Mouse (Mus musculus) embryonic facial prominence, embryonic 15.5 days (tissue): ENCODE data around the gene Morc1. TPM values are rescaled to one million over a fixed set of nuclear protein-coding genes. Genes with fewer than 3 reads are reported as not detected.

ENCODE experiments used
- ATAC-seq: fragments of 200-750 bp; cut with Nextera tagmentation; 2 replicates; pipeline ENCODE4 v1.8.0; 2017; ENCODE audit warnings: low read depth, moderate TSS enrichment; ENCODE audit not compliant: insufficient number of reproducible peaks, low FRiP score, low TSS enrichment
- H3K27ac ChIP-seq: fragments of 300-500 bp; sonication (generic); replicated peaks from 2 replicates; pipeline ENCODE4 v1.5.1; 2015; ENCODE audit warnings: mild to moderate bottlenecking, inconsistent platforms
- H3K27me3 ChIP-seq: fragments of 300-500 bp; sonication (generic); 2 replicates; pipeline ENCODE4 v1.6.1; 2015; ENCODE audit warnings: inconsistent platforms
- H3K36me3 ChIP-seq: fragments of 300-500 bp; sonication (generic); 2 replicates; pipeline ENCODE4 v1.6.1; 2015; ENCODE audit warnings: mild to moderate bottlenecking, inconsistent platforms
- H3K4me1 ChIP-seq: fragments of 300-500 bp; sonication (generic); 2 replicates; pipeline ENCODE4 v1.6.1; 2015; ENCODE audit warnings: inconsistent platforms
- H3K4me2 ChIP-seq: fragments of 300-500 bp; sonication (generic); replicated peaks from 2 replicates; pipeline ENCODE4 v1.6.1; 2015; ENCODE audit warnings: mild to moderate bottlenecking, inconsistent platforms
- H3K4me3 ChIP-seq: fragments of 300-500 bp; sonication (generic); replicated peaks from 2 replicates; pipeline ENCODE4 v1.5.1; 2015; ENCODE audit warnings: mild to moderate bottlenecking, inconsistent platforms
- H3K9ac ChIP-seq: fragments of 300-500 bp; sonication (generic); 2 replicates; pipeline ENCODE4 v1.6.1; 2015; ENCODE audit warnings: inconsistent platforms
- H3K9me3 ChIP-seq: fragments of 300-500 bp; sonication (generic); replicated peaks from 2 replicates; pipeline ENCODE4 v1.6.1; 2016; ENCODE audit warnings: inconsistent platforms
- WGBS: fragments of 180-500 bp; shearing (Covaris S2); methylation state at CpG from one replicate; pipeline ENCODE4 v1.1.7; 2015; 5-methylcytosine and 5-hydroxymethylcytosine counted together
- polyA plus RNA-seq: library from polyadenylated mRNA; unstranded; fragments of >200 nt; fragmentation: Nextera tagmentation; extraction: Ambion mirVana; gene quantifications from 2 replicates; pipeline ENCODE4 v1.2.1, GENCODE M21; 2015

The Morc1 gene
- polyA plus RNA-seq, 1 experiment from 2014 or later, result 0.33 TPM

DNA sequence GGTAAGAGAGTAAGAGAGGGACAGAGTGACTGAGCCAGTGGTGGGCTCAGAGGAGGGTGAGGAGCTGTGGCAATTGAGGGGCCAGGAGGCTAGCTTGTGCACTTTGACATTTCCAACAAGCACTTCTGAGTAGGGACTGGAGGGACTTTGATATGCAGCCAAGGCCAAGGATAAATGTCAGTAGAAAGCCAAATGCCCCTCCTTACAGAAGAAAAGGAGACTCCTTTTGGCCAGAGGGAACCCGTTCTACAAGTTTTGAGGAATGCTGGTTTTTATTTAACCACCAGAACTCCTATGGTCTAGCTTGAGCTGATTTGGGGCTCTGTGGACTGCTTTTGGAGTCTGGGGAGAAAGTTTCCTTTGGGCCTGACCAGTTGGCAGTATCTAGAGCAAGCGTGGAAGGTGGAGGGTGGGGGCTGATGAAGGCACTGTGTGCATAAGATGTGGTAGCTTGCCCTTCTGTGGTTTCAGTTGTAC is 172.7 kb downstream of the Morc1 start:
- no peak overlapping the region for H3K9ac ChIP-seq
- H3K27ac ChIP-seq, result peak overlapping the region; percentile 34; the same call in 1 of the 2 replicates
- no peak overlapping the region for H3K4me3 ChIP-seq
- H3K27me3 ChIP-seq, result no peaks in the 10 kb centered on the region
- 59% methylated on average over 2 of the region's 2 CpGs for WGBS
- H3K4me2 ChIP-seq, result no peak overlapping the region
- no peaks in the 10 kb centered on the region for H3K36me3 ChIP-seq
- H3K9me3 ChIP-seq, result no peaks in the 10 kb centered on the region
- no peak for ATAC-seq
- H3K4me1 ChIP-seq, result no peaks in the 10 kb centered on the region

- WGBS, result 50% methylated on average over 4 of the region's 4 CpGs
- Histone ChIP-seq H3K4me3 (no peak overlapping the region), H3K27me3 (no peaks in the 10 kb centered on the region), H3K36me3 (no peaks in the 10 kb centered on the region), H3K27ac (no peak overlapping the region), H3K9me3 (no peaks in the 10 kb centered on the region), H3K4me1 (no peaks in the 10 kb centered on the region), H3K9ac (no peak overlapping the region), H3K4me2 (no peak overlapping the region)
- ATAC-seq, result no peak
Measured at GRCm38 (mm10) chr16:48606476-48607038, 175.5 kb downstream of the Morc1 start.

- Histone ChIP-seq H3K9me3 (no peaks in the 10 kb centered on the region), H3K9ac (no peak overlapping the region), H3K4me3 (no peak overlapping the region), H3K27me3 (no peaks in the 10 kb centered on the region), H3K27ac (no peak overlapping the region), H3K4me1 (no peaks in the 10 kb centered on the region), H3K4me2 (no peak overlapping the region), H3K36me3 (no peaks in the 10 kb centered on the region)
- WGBS, result 83% methylated on average over 3 of the region's 3 CpGs
- no peak for ATAC-seq
Measured at GRCm38 (mm10) chr16:48608224-48608623, 177.2 kb downstream of the Morc1 start.

DNA sequence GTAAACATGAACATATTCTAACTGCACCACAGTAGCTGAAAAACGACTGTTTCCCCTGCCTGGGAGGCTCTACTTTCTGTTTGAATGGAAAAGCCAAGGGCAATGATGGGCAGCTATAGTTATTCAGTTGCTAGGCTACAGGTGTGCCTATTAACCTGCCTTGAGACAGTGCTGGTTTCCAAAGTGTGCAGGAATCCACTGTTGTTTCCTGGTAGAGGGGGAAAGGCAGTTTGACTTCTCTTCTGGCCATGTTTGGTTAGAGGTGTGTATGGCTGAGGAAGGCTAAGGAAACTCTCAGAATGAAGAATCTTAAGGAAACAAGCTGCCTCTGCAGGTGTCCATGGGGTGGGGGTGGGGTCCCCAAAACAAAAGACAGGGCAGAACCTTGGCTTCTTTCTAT is 179.8 kb downstream of the Morc1 start:
- no peaks in the 10 kb centered on the region for H3K36me3 ChIP-seq
- no peaks in the 10 kb centered on the region for H3K9me3 ChIP-seq
- H3K27ac ChIP-seq, result no peak overlapping the region
- no peak overlapping the region for H3K4me2 ChIP-seq
- no peak for ATAC-seq
- no peak overlapping the region for H3K4me3 ChIP-seq
- H3K4me1 ChIP-seq, result no peaks in the 10 kb centered on the region
- no peaks in the 10 kb centered on the region for H3K27me3 ChIP-seq
- 57% methylated on average over 1 of the region's 1 CpGs for WGBS
- H3K9ac ChIP-seq, result no peak overlapping the region

DNA sequence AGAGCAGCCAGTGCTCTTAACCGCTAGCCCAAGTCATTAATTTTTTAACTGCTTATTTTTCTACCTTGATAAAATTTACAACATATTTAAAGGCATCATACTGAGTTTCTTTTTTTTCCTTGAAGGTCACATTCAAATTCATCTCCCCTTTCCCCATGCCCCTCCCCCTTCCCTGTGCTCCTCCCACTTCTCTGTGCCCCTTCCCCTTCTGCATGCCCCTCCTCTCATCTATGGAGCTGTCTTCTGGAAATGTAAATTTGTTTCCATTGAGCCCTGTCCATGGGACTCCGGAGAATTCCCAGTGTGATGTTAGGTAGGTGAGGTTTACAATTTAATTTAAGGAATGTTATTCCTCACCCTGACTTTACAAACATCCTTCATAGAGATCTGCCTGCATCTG is 180.4 kb downstream of the Morc1 start:
- 89% methylated on average over 2 of the region's 2 CpGs for WGBS
- H3K4me3 ChIP-seq, result no peak overlapping the region
- H3K27me3 ChIP-seq, result no peaks in the 10 kb centered on the region
- H3K4me2 ChIP-seq, result no peak overlapping the region
- no peaks in the 10 kb centered on the region for H3K4me1 ChIP-seq
- no peak overlapping the region for H3K9ac ChIP-seq
- ATAC-seq, result no peak
- no peak overlapping the region for H3K27ac ChIP-seq
- no peaks in the 10 kb centered on the region for H3K9me3 ChIP-seq
- H3K36me3 ChIP-seq, result no peaks in the 10 kb centered on the region

GRCm38 (mm10) chr16:48613783-48614182 is 182.7 kb downstream of the Morc1 start:
- 27% methylated on average over 1 of the region's 1 CpGs for WGBS
- Histone ChIP-seq H3K36me3 (no peaks in the 10 kb centered on the region), H3K27me3 (no peaks in the 10 kb centered on the region), H3K9me3 (no peaks in the 10 kb centered on the region), H3K27ac (no peak overlapping the region), H3K4me2 (no peak overlapping the region), H3K4me3 (no peak overlapping the region), H3K4me1 (no peaks in the 10 kb centered on the region), H3K9ac (no peak overlapping the region)
- ATAC-seq, result no peak

- 39% methylated on average over 8 of the region's 8 CpGs for WGBS
- Histone ChIP-seq H3K27ac (no peak overlapping the region), H3K4me2 (no peak overlapping the region), H3K9me3 (no peaks in the 10 kb centered on the region), H3K9ac (no peak overlapping the region), H3K4me3 (no peak overlapping the region), H3K36me3 (no peaks in the 10 kb centered on the region), H3K27me3 (no peaks in the 10 kb centered on the region), H3K4me1 (no peaks in the 10 kb centered on the region)
- no peak for ATAC-seq
Measured at GRCm38 (mm10) chr16:48620510-48620909, 189.5 kb downstream of the Morc1 start.

GRCm38 (mm10) chr16:48621019-48621418 is 190.0 kb downstream of the Morc1 start:
- ATAC-seq, result no peak
- Histone ChIP-seq H3K4me3 (no peak overlapping the region), H3K36me3 (no peaks in the 10 kb centered on the region), H3K4me2 (no peak overlapping the region), H3K27ac (no peak overlapping the region), H3K27me3 (no peaks in the 10 kb centered on the region), H3K9me3 (no peaks in the 10 kb centered on the region), H3K4me1 (no peaks in the 10 kb centered on the region), H3K9ac (no peak overlapping the region)
- WGBS, result 15% methylated on average over 2 of the region's 2 CpGs

DNA sequence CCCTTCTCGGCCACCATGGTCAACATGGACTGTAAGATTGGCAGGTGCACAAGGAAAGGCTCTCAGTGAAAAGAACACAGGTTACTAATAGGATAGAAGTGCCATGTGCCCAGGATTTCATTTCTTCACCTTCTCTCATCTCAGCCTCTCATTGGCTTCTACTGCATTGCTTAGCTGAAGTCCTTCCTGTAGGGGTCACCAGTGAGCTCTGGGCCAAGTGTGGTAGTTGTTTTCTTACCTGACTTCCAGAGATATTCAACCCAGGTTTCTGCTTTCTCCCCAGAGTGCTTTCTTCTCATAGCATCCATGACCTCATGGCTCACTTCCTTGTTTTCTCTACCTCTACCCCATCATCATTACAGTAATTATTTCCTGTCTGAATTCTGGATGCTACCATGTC is 192.4 kb downstream of the Morc1 start:
- Histone ChIP-seq H3K9ac (no peak overlapping the region), H3K4me2 (no peak overlapping the region), H3K4me1 (no peaks in the 10 kb centered on the region), H3K27me3 (no peaks in the 10 kb centered on the region), H3K4me3 (no peak overlapping the region), H3K9me3 (no peaks in the 10 kb centered on the region), H3K36me3 (no peaks in the 10 kb centered on the region), H3K27ac (no peak overlapping the region)
- ATAC-seq, result no peak
- WGBS, result 85% methylated on average over 1 of the region's 1 CpGs

GRCm38 (mm10) chr16:48626186-48626585 is 195.1 kb downstream of the Morc1 start:
- no peak overlapping the region for H3K27ac ChIP-seq
- H3K4me1 ChIP-seq, result no peaks in the 10 kb centered on the region
- H3K9me3 ChIP-seq, result no peaks in the 10 kb centered on the region
- H3K4me3 ChIP-seq, result no peak overlapping the region
- no peak overlapping the region for H3K9ac ChIP-seq
- 56% methylated on average over 3 of the region's 3 CpGs for WGBS
- no peak overlapping the region for H3K4me2 ChIP-seq
- H3K27me3 ChIP-seq, result no peaks in the 10 kb centered on the region
- ATAC-seq, result no peak
- H3K36me3 ChIP-seq, result no peaks in the 10 kb centered on the region

GRCm38 (mm10) chr16:48627296-48627695 is 196.3 kb downstream of the Morc1 start:
- no peaks in the 10 kb centered on the region for H3K4me1 ChIP-seq
- no peak overlapping the region for H3K4me3 ChIP-seq
- no peak overlapping the region for H3K4me2 ChIP-seq
- H3K27ac ChIP-seq, result no peak overlapping the region
- no peaks in the 10 kb centered on the region for H3K36me3 ChIP-seq
- no peaks in the 10 kb centered on the region for H3K27me3 ChIP-seq
- WGBS, result 89% methylated on average over 3 of the region's 3 CpGs
- H3K9me3 ChIP-seq, result no peaks in the 10 kb centered on the region
- H3K9ac ChIP-seq, result no peak overlapping the region
- no peak for ATAC-seq

- Histone ChIP-seq H3K9me3 (no peaks in the 10 kb centered on the region), H3K36me3 (no peaks in the 10 kb centered on the region), H3K27me3 (no peaks in the 10 kb centered on the region), H3K27ac (no peak overlapping the region), H3K9ac (no peak overlapping the region), H3K4me2 (no peak overlapping the region), H3K4me3 (no peak overlapping the region), H3K4me1 (no peaks in the 10 kb centered on the region)
- ATAC-seq, result no peak
- WGBS, result 62% methylated on average over 5 of the region's 5 CpGs
Measured at GRCm38 (mm10) chr16:48629710-48630109, 198.7 kb downstream of the Morc1 start.
